Mouse (Mus musculus): Measurements from ENCODE around the gene Gprasp1.
"Not testable (repeated sequence)": the region's sequence is repeated elsewhere in the genome, so short reads cannot be mapped to it uniquely, and the experiment has no call there.

Gprasp1 gene

GRCm38 (mm10) chrX:135742304-135743055 lies at the start of gene Gprasp1, which contains the start of gene Armcx5:
Gene Gprasp1 (plus strand): TSS chrX:135742733.
Gene Armcx5 (plus strand): TSS chrX:135742733.
- in situ Hi-C loops (cut with MboI; ENCODE audit: unreplicated experiment in 2 of 2), result no loop called here

DNA sequence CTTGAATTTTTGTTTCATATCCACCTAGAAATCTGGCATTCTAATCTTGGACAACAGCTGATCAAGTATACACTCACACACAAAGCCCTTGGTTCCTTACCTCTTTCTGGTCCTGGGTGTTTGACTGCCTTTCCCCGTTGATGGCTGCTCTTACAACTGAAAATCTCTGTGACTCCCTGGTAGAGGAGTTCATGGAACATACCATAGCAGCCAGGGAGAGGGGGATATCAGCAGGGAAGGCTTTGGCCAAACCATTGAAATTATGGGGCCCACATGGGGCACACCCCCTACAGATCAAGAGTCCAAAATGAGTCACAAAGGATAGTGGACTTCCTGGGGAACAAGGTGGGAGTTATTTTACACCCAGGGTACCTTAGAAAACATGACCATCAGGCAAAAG lies 48.9 kb upstream of the Gprasp1 start, which contains the start of gene Tcp11x2:
Gene Tcp11x2, minus strand, starts transcription at position 158 of the 400 bp plus-strand sequence.
- in situ Hi-C loops (cut with MboI; ENCODE audit: unreplicated experiment in 2 of 2), result no loop called here

- in situ Hi-C loops (cut with MboI; ENCODE audit: unreplicated experiment in 2 of 2), result no loop called here
Measured at GRCm38 (mm10) chrX:135703111-135703510, 39.4 kb upstream of the Gprasp1 start.

GRCm38 (mm10) chrX:135704349-135704748 lies 38.2 kb upstream of the Gprasp1 start:
- in situ Hi-C loops (cut with MboI; ENCODE audit: unreplicated experiment in 2 of 2), result no loop called here

GRCm38 (mm10) chrX:135712845-135713244 lies 29.7 kb upstream of the Gprasp1 start:
- in situ Hi-C loops (cut with MboI; ENCODE audit: unreplicated experiment in 2 of 2), result no loop called here

- in situ Hi-C loops (cut with MboI; ENCODE audit: unreplicated experiment in 2 of 2), result no loop called here
Measured at GRCm38 (mm10) chrX:135725161-135725560, 17.4 kb upstream of the Gprasp1 start, which contains the start of gene Tmsb15a. Gene Tmsb15a (minus strand): TSS chrX:135725261.

- in situ Hi-C loops (cut with MboI; ENCODE audit: unreplicated experiment in 2 of 2), result no loop called here
Measured at GRCm38 (mm10) chrX:135738730-135739520, 3.6 kb upstream of the Gprasp1 start.

- in situ Hi-C loops (cut with MboI; ENCODE audit: unreplicated experiment in 2 of 2), result no loop called here
Measured at GRCm38 (mm10) chrX:135743056-135743355, 473 bp downstream of the Gprasp1 start.

- in situ Hi-C loops (cut with MboI; ENCODE audit: unreplicated experiment in 2 of 2), result not testable (repeated sequence)
Measured at GRCm38 (mm10) chrX:135745376-135745775, 2.8 kb downstream of the Gprasp1 start.

DNA sequence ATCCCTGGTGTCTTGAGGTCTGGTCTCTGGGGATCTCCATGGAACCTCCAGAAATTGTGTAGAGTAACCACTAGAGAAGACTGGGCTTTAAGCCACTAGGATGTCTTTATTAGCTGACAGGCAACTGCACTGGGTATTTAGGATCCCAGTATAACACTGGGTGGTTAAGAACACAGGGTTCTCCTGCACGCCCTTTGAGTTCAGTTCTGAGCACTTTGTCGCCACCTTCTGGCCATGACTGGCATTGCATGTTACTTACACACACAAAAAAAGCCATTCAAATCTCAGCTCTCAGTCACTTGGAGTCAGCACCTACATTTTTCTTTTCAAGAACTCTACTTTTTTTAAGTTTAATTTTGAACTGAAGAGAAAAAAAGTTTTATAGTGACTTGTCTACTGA lies 10.3 kb downstream of the Gprasp1 start:
- in situ Hi-C loops (cut with MboI; ENCODE audit: unreplicated experiment in 2 of 2), result loop anchor here (10.0 to 25.0 kb wide), 3 partner anchors 98 to 191 kb away; no protein-coding TSS in a partner anchor

- in situ Hi-C loops (cut with MboI; ENCODE audit: unreplicated experiment in 2 of 2), result loop anchor here (5.0 to 25.0 kb wide), 2 partner anchors 114 to 199 kb away; no protein-coding TSS in a partner anchor
Measured at GRCm38 (mm10) chrX:135761707-135762106, 19.2 kb downstream of the Gprasp1 start.

DNA sequence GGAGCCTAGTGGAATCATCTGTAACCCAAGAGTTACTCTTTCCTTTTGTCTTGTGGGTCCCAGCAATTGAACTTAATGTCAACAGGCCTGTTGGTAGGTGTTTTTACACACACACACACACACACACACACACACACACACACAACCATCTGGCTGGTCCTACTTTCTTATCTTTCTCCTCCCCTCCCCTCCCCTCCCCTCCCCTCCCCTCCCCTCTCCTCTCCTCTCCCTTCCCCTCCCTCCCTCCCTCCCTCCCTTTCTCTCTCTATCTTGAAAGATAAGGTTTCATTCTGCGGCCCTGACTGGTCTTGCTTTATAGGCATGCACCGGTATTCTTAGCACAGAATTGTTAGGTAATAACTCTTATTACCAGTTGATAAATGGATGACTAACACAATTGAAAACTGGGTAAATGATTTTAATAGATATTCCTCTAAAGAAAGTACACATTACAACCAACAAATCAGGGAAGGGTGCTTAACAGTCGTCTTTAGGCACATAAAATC lies 25.6 kb downstream of the Gprasp1 start:
- in situ Hi-C loops (cut with MboI; ENCODE audit: unreplicated experiment in 2 of 2), result loop anchor here in 1 of 2 experiments (25.0 kb wide), 1 partner anchor 206 kb away; no protein-coding TSS in a partner anchor

DNA sequence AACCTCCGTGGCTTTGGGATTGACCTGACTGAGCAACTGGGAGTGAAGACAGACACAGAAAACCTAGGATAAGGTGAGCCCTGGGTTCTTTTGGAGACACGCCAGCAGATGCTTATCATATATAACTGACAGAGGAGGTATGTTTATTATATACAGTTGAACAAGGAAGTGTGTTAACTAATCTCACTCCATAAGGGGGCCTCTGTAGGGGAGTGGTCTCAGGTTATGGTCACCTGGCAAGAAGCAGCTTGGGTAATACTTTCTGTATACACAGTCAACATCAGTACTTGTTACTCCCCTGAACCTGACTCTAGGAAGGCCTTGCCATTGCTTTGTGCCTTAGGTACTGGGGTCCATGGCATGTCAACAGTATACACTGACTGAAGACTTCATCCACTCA lies 26.0 kb downstream of the Gprasp1 start:
- in situ Hi-C loops (cut with MboI; ENCODE audit: unreplicated experiment in 2 of 2), result loop anchor here in 1 of 2 experiments (25.0 kb wide), 1 partner anchor 206 kb away; no protein-coding TSS in a partner anchor

GRCm38 (mm10) chrX:135791536-135791935 lies 49.0 kb downstream of the Gprasp1 start:
- in situ Hi-C loops (cut with MboI; ENCODE audit: unreplicated experiment in 2 of 2), result no loop called here

DNA sequence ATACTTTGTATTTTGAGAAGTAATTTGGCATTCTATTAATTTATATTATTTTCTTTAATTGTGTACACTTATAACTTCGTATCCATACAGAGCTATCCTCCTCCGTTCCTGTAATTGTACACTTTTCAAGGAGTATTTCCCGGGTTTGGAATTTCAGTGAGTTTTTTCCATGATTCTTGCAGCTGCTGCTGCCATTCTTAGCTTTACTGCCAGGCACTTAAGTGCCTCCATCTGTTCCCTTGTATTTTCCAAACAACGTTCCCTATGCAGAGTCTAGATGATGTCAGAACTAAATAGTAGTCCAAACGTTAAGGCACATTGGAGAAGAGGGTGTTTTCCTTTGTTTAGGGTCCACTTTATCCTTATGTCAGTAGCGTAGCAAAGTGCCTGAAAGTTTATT lies 49.8 kb downstream of the Gprasp1 start:
- in situ Hi-C loops (cut with MboI; ENCODE audit: unreplicated experiment in 2 of 2), result no loop called here

GRCm38 (mm10) chrX:135795591-135796304 lies 53.2 kb downstream of the Gprasp1 start:
- in situ Hi-C loops (cut with MboI; ENCODE audit: unreplicated experiment in 2 of 2), result not testable (repeated sequence)

DNA sequence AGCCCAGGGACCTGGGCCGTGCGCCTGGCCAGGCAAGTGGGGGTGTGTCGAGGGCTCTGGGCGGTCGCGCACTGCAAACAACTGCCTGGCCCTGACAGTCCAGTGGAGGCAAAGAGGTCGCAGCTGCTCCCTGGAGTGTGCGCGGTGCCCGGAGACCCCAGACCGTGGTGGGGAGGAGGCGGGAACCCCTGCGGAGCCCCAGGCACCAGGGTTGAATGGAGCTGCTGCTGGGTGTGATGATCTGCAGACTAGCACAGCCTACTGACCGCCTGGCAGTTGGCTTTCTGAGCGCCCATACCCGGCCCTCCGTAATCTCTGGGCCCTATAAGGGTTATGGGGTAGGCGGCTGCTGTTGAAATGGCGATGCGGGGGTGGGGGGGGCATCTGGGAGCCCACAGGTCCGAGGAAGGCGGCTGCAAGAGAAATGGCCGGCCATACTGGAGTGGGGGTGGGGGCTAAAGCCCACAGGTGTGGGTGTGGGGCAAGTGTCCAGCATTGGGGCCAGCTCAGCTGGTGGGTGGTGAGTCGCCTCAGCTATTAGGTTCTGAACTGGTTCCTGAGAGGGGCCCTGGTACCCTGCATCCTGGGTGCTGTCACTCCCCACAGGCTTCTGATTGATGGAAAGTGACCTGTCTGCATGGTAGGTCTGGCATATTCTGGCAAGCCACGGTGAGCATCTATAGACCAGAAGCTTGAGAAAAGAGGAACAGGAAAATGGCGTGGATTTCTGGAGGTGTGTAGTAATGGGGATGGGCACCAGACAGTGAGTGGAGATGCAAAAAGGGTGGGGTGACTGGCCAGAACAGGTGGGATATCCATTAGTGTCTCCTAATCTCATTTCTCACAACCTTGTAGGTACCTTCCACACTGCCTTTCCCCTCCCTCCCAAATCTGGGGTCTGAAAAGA lies 54.0 kb downstream of the Gprasp1 start:
- in situ Hi-C loops (cut with MboI; ENCODE audit: unreplicated experiment in 2 of 2), result not testable (repeated sequence)

GRCm38 (mm10) chrX:135797212-135797644 lies 54.7 kb downstream of the Gprasp1 start, which contains the start of gene Bhlhb9:
Gene Bhlhb9 (plus strand): TSS chrX:135797594.
- in situ Hi-C loops (cut with MboI; ENCODE audit: unreplicated experiment in 2 of 2), result not testable (repeated sequence)

GRCm38 (mm10) chrX:135804149-135804548 lies 61.6 kb downstream of the Gprasp1 start:
- in situ Hi-C loops (cut with MboI; ENCODE audit: unreplicated experiment in 2 of 2), result loop anchor here in 1 of 2 experiments (25.0 kb wide), 1 partner anchor 308 kb away; no protein-coding TSS in a partner anchor
